Mouse (Mus musculus): Measurements from ENCODE around the gene Atp8a2.

- TF ChIP-seq POLR2A (IDR thresholded peaks at IDR 0.05; ENCODE audit: insufficient read length, low read depth): no peak
- no peak for TF ChIP-seq E2F4 (IDR thresholded peaks at IDR 0.05; ENCODE audit: insufficient read depth)
- TF ChIP-seq USF1 (IDR thresholded peaks at IDR 0.05; ENCODE audit: low read depth): no peak
- TF ChIP-seq MYOG (IDR thresholded peaks at IDR 0.05; ENCODE audit: control insufficient read depth in 1 of 3, insufficient read depth in 1 of 3, insufficient read length in 2 of 3, low read depth in 2 of 3): no peak
- TF ChIP-seq CEBPB (IDR thresholded peaks at IDR 0.05; ENCODE audit: insufficient read depth, poor library complexity, severe bottlenecking): no peak
- TF ChIP-seq POLR2AphosphoS2 (IDR thresholded peaks at IDR 0.05; ENCODE audit: insufficient read length, low read depth): no peak
Measured at GRCm38 (mm10) chr14:59819215-59820114, 377.5 kb downstream of the Atp8a2 start.

Measured in myocyte (in vitro differentiated cells).